Mouse (Mus musculus) liver, embryonic 12.5 days (tissue): Measurements from ENCODE around the gene Chl1. TPM values are rescaled to one million over a fixed set of nuclear protein-coding genes. Genes with fewer than 3 reads are reported as not detected.

Source experiments
- ATAC-seq: fragments of 200-750 bp; cut with Nextera tagmentation; 2 replicates; pipeline ENCODE4 v1.8.0; 2017; ENCODE audit warnings: moderate number of reproducible peaks, mild to moderate bottlenecking, moderate library complexity
- H3K27ac ChIP-seq: fragments of 300-500 bp; sonication (generic); 2 replicates; pipeline ENCODE4 v1.5.1; 2016; ENCODE audit warnings: mild to moderate bottlenecking
- H3K27me3 ChIP-seq: fragments of 300-500 bp; sonication (generic); replicated peaks from 2 replicates; pipeline ENCODE4 v1.6.1; 2016; ENCODE audit warnings: mild to moderate bottlenecking, moderate library complexity
- H3K36me3 ChIP-seq: fragments of 300-500 bp; sonication (generic); 2 replicates; pipeline ENCODE4 v1.6.1; 2016; ENCODE audit warnings: mild to moderate bottlenecking, moderate library complexity
- H3K4me1 ChIP-seq: fragments of 300-500 bp; sonication (generic); 2 replicates; pipeline ENCODE4 v1.6.1; 2016
- H3K4me2 ChIP-seq: fragments of 300-500 bp; sonication (generic); 2 replicates; pipeline ENCODE4 v1.6.1; 2016; ENCODE audit warnings: mild to moderate bottlenecking, moderate library complexity
- H3K4me3 ChIP-seq: fragments of 300-500 bp; sonication (generic); 2 replicates; pipeline ENCODE4 v1.5.1; 2016; ENCODE audit warnings: mild to moderate bottlenecking, moderate library complexity
- H3K9ac ChIP-seq: fragments of 300-500 bp; sonication (generic); 2 replicates; pipeline ENCODE4 v1.6.1; 2016; ENCODE audit warnings: mild to moderate bottlenecking, moderate library complexity
- H3K9me3 ChIP-seq: fragments of 300-500 bp; sonication (generic); replicated peaks from 2 replicates; pipeline ENCODE4 v1.6.1; 2016; ENCODE audit warnings: mild to moderate bottlenecking, moderate library complexity
- WGBS: fragments of 180-500 bp; shearing (Covaris S2); methylation state at CpG from one replicate; pipeline ENCODE4 v1.1.7; 2016; ENCODE audit not compliant: insufficient replicate concordance; 5-methylcytosine and 5-hydroxymethylcytosine counted together
- polyA plus RNA-seq: library from polyadenylated mRNA; unstranded; fragments of >200 nt; fragmentation: Nextera tagmentation; extraction: Ambion mirVana; gene quantifications from 2 replicates; pipeline ENCODE4 v1.2.1, GENCODE M21; 2016

Chl1 gene
- polyA plus RNA-seq, 1 experiment from 2014 or later, result 0.06 TPM

GRCm38 (mm10) chr6:103753891-103754290, 243.5 kb downstream of the Chl1 start:
- Histone ChIP-seq H3K27ac (no peak overlapping the region), H3K27me3 (no peaks in the 10 kb centered on the region), H3K9ac (no peak overlapping the region), H3K4me1 (no peaks in the 10 kb centered on the region), H3K4me3 (no peak overlapping the region), H3K9me3 (no peaks in the 10 kb centered on the region), H3K4me2 (no peak overlapping the region), H3K36me3 (no peaks in the 10 kb centered on the region)
- 44% methylated on average over 4 of the region's 4 CpGs for WGBS
- ATAC-seq, result no peak

- Histone ChIP-seq H3K27ac (no peak overlapping the region), H3K9me3 (no peaks in the 10 kb centered on the region), H3K4me3 (no peak overlapping the region), H3K4me1 (no peaks in the 10 kb centered on the region), H3K9ac (no peak overlapping the region), H3K4me2 (no peak overlapping the region), H3K36me3 (no peaks in the 10 kb centered on the region), H3K27me3 (no peaks in the 10 kb centered on the region)
- no peak for ATAC-seq
- WGBS, result 50% methylated on average over 3 of the region's 3 CpGs
Observed at GRCm38 (mm10) chr6:103766830-103767229, 256.4 kb downstream of the Chl1 start.

- no peak overlapping the region for H3K4me3 ChIP-seq
- WGBS, result 73% methylated on average over 5 of the region's 5 CpGs
- no peaks in the 10 kb centered on the region for H3K4me1 ChIP-seq
- H3K27ac ChIP-seq, result no peak overlapping the region
- no peaks in the 10 kb centered on the region for H3K27me3 ChIP-seq
- no peaks in the 10 kb centered on the region for H3K36me3 ChIP-seq
- no peaks in the 10 kb centered on the region for H3K9me3 ChIP-seq
- ATAC-seq, result no peak
- H3K4me2 ChIP-seq, result no peak overlapping the region
- no peak overlapping the region for H3K9ac ChIP-seq
Observed at GRCm38 (mm10) chr6:103781058-103781457, 270.7 kb downstream of the Chl1 start.

- no peak overlapping the region for H3K4me2 ChIP-seq
- H3K27me3 ChIP-seq, result no peaks in the 10 kb centered on the region
- no peak for ATAC-seq
- H3K27ac ChIP-seq, result no peak overlapping the region
- H3K9ac ChIP-seq, result no peak overlapping the region
- H3K9me3 ChIP-seq, result no peaks in the 10 kb centered on the region
- no peaks in the 10 kb centered on the region for H3K36me3 ChIP-seq
- no peak overlapping the region for H3K4me3 ChIP-seq
- 43% methylated on average over 2 of the region's 2 CpGs for WGBS
- no peaks in the 10 kb centered on the region for H3K4me1 ChIP-seq
Observed at GRCm38 (mm10) chr6:103791077-103791632, 280.8 kb downstream of the Chl1 start.

- H3K27me3 ChIP-seq, result no peaks in the 10 kb centered on the region
- H3K9ac ChIP-seq, result no peak overlapping the region
- H3K27ac ChIP-seq, result no peak overlapping the region
- no peak for ATAC-seq
- H3K4me2 ChIP-seq, result no peak overlapping the region
- no peak overlapping the region for H3K4me3 ChIP-seq
- WGBS, result 68% methylated on average over 1 of the region's 1 CpGs
- H3K9me3 ChIP-seq, result no peaks in the 10 kb centered on the region
- no peaks in the 10 kb centered on the region for H3K36me3 ChIP-seq
- H3K4me1 ChIP-seq, result no peaks in the 10 kb centered on the region
Observed at GRCm38 (mm10) chr6:103795241-103795640, 284.9 kb downstream of the Chl1 start.
